Mouse (Mus musculus) forelimb bud, embryonic 11.5 days (tissue): ENCODE measurements around the gene Alcam.

Source experiments
- DNase-seq: peaks from one replicate; pipeline ENCODE4 v3.0.0-alpha.2; 2012; ENCODE audit warnings: low read depth, low spot score

The Alcam gene

GRCm38 (mm10) chr16:52368521-52368920, 85.4 kb downstream of the Alcam start:
- DNase-seq = no peak

- DNase-seq = no peak
Measured at GRCm38 (mm10) chr16:52366915-52367314, 87.0 kb downstream of the Alcam start.

- no peak for DNase-seq
Measured at GRCm38 (mm10) chr16:52363944-52364511, 89.8 kb downstream of the Alcam start.

- DNase-seq = no peak
Measured at GRCm38 (mm10) chr16:52343467-52344033, 110.3 kb downstream of the Alcam start.

GRCm38 (mm10) chr16:52342694-52343466, 111.0 kb downstream of the Alcam start:
- no peak for DNase-seq

GRCm38 (mm10) chr16:52334084-52334483, 119.8 kb downstream of the Alcam start:
- DNase-seq = no peak

- DNase-seq = no peak
Measured at GRCm38 (mm10) chr16:52333631-52334030, 120.2 kb downstream of the Alcam start.

- no peak for DNase-seq
Measured at GRCm38 (mm10) chr16:52331341-52331830, 122.5 kb downstream of the Alcam start.

GRCm38 (mm10) chr16:52329420-52329819, 124.5 kb downstream of the Alcam start:
- no peak for DNase-seq

GRCm38 (mm10) chr16:52319229-52319628, 134.6 kb downstream of the Alcam start:
- DNase-seq = no peak

GRCm38 (mm10) chr16:52311073-52311472, 142.8 kb downstream of the Alcam start:
- peak; percentile 75 for DNase-seq

- no peak for DNase-seq
Measured at GRCm38 (mm10) chr16:52307016-52307415, 146.9 kb downstream of the Alcam start.

- DNase-seq = no peak
Measured at GRCm38 (mm10) chr16:52303532-52303902, 150.4 kb downstream of the Alcam start.

- DNase-seq = peak; percentile 14
Measured at GRCm38 (mm10) chr16:52302790-52303531, 150.9 kb downstream of the Alcam start.

GRCm38 (mm10) chr16:52301730-52302129, 152.1 kb downstream of the Alcam start:
- DNase-seq = no peak

GRCm38 (mm10) chr16:52296376-52296775, 157.5 kb downstream of the Alcam start:
- no peak for DNase-seq

- no peak for DNase-seq
Measured at GRCm38 (mm10) chr16:52295535-52295934, 158.3 kb downstream of the Alcam start.

- no peak for DNase-seq
Measured at GRCm38 (mm10) chr16:52292440-52293048, 161.3 kb downstream of the Alcam start.

- no peak for DNase-seq
Measured at GRCm38 (mm10) chr16:52280186-52280585, 173.7 kb downstream of the Alcam start.

GRCm38 (mm10) chr16:52265066-52265465, 188.8 kb downstream of the Alcam start:
- no peak for DNase-seq

- DNase-seq = no peak
Measured at GRCm38 (mm10) chr16:52263751-52264150, 190.1 kb downstream of the Alcam start.

GRCm38 (mm10) chr16:52262582-52262981, 191.3 kb downstream of the Alcam start:
- no peak for DNase-seq
